Mouse (Mus musculus): Measurements from ENCODE around the gene Clint1.

- TF ChIP-seq CTCF (IDR thresholded peaks at IDR 0.05; ENCODE audit: low read depth) (no peak), EP300 (IDR thresholded peaks at IDR 0.05; ENCODE audit: low read depth) (no peak)
Observed at GRCm38 (mm10) chr11:45805810-45806209, 46.0 kb upstream of the Clint1 start.
